In genomic region chr1:190928370-190929009, GRCm38 (mm10) we compare ENCODE assay signal across 8 mouse cellular contexts. TPM values are rescaled to one million over a fixed set of nuclear protein-coding genes. Genes with fewer than 3 reads are reported as not detected.
DNase-seq lines count a peak whose midpoint lies in the region; ATAC-seq lines count a peak whose summit lies in the region.

No protein-coding gene starts in this region.

- WGBS in hindbrain, embryonic 15.5 days: 0% methylated on average over 43 of the region's 79 CpGs

- peak; percentile 98 for DNase-seq in T-cell, adult 2 months (ENCODE audit: low spot score)
- DNase-seq in cerebellum, postnatal 36 days: peak; percentile 98 to 99
- DNase-seq in frontal cortex, postnatal 36 days (ENCODE audit: low spot score in 2 of 2): peak; percentile 98
- peak; percentile 96 for DNase-seq in left cerebral cortex, adult 11 months (ENCODE audit: low spot score)
- peak; percentile 98 to 99 for DNase-seq in lung, postnatal 4 days
- DNase-seq in retina, postnatal 7 days (ENCODE audit: low read depth, low spot score): peak; percentile 97
- DNase-seq in urinary bladder, adult 2 months (ENCODE audit: low spot score): peak; percentile 98

- peak overlapping the region; percentile 99 for H3K27ac ChIP-seq in hindbrain, embryonic 15.5 days (replicated peaks)

- H3K9me3 ChIP-seq in hindbrain, embryonic 15.5 days: no peaks in the 10 kb centered on the region

- peak overlapping the region; percentile 77 for H3K9ac ChIP-seq in hindbrain, embryonic 15.5 days

- H3K4me3 ChIP-seq in hindbrain, embryonic 15.5 days: peak overlapping the region; percentile 62

- peaks cover 14% of the 10 kb centered on the region for H3K4me1 ChIP-seq in hindbrain, embryonic 15.5 days (replicated peaks)

- H3K4me2 ChIP-seq in hindbrain, embryonic 15.5 days: peak overlapping the region; percentile 70

- peak; percentile 97 for ATAC-seq in hindbrain, embryonic 15.5 days (ENCODE audit: low FRiP score, low read depth)

- no peaks in the 10 kb centered on the region for H3K27me3 ChIP-seq in hindbrain, embryonic 15.5 days

- H3K36me3 ChIP-seq in hindbrain, embryonic 15.5 days: no peaks in the 10 kb centered on the region

RNA-seq across cellular contexts. Expression of gene Angel2, which starts 3.6 kb away (rescaled TPM):
- polyA plus RNA-seq in hindbrain, embryonic 15.5 days (2015; fragmentation: Nextera tagmentation; extraction: Ambion mirVana): 43.9 and 48.6 TPM in 2 replicates
- polyA plus RNA-seq in urinary bladder, adult 2 months (2012; rRNA removed): 45.3 and 50.5 TPM in 2 replicates

RNA-seq across cellular contexts. Expression of gene Rps6kc1, which starts 16.9 kb away (rescaled TPM):
- polyA plus RNA-seq in hindbrain, embryonic 15.5 days (2015; fragmentation: Nextera tagmentation; extraction: Ambion mirVana): 27.4 and 30.4 TPM in 2 replicates
- 9.5 and 13.8 TPM in 2 replicates for polyA plus RNA-seq in urinary bladder, adult 2 months (2012; rRNA removed)

RNA-seq across cellular contexts. Expression of gene Vash2, which starts 50.6 kb away (rescaled TPM):
- polyA plus RNA-seq in hindbrain, embryonic 15.5 days (2015; fragmentation: Nextera tagmentation; extraction: Ambion mirVana): 77.3 and 83.6 TPM in 2 replicates
- 0.56 and 0.88 TPM in 2 replicates for polyA plus RNA-seq in urinary bladder, adult 2 months (2012; rRNA removed)

Comparison
In these comparisons a context has a peak if more than half of its experiments do, and no peak if none do; other contexts are left out.
1. Peak in every context shown above with its lines: DNase-seq, ATAC-seq, H3K4me3 ChIP-seq and H3K27ac ChIP-seq.
2. RNA of gene Vash2, which starts 50.6 kb away (polyA plus RNA-seq): 77.3 to 83.6 TPM in hindbrain, embryonic 15.5 days; 0.56 to 0.88 TPM in urinary bladder, adult 2 months; every median in the first group is over 10 times any median in the second.